Mouse (Mus musculus) liver, postnatal 0 days (tissue): ENCODE results near the gene Efna5.

Experiments used
- CTCF ChIP-seq: sonication (generic); IDR thresholded peaks from 2 replicates; pipeline ENCODE4 v1.5.1; 2016; ENCODE audit warnings: antibody characterized with exemption, low read depth
- EP300 ChIP-seq: IDR thresholded peaks from 2 replicates; pipeline ENCODE4 v1.6.1; 2016; ENCODE audit warnings: antibody characterized with exemption, low read depth, mild to moderate bottlenecking

DNA sequence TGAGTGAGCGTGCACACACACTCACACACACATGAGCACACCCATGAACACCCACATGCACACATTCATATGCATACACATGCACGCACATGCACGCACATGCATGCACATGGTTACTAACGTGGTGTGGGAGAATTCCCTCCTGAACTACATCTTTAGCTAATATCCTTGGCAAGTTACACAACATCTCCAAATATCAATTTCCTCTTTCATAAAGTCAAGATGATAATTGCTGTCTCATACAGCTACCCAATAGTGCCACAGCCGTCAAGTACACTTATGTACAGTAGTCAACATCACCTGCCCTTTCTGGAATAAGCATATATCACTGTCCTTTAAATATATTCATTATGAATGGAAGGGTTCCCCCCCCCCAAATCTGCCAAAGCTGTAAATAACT lies 61.2 kb downstream of the Efna5 start:
- TF ChIP-seq CTCF (no peak), EP300 (no peak)
